Mouse (Mus musculus): Measurements from ENCODE around the gene Abhd4.

- TF ChIP-seq CTCF (IDR thresholded peaks at IDR 0.05; ENCODE audit: borderline replicate concordance, control insufficient read depth, extremely low read depth, insufficient read depth, low read length, poor library complexity) (no peak), POLR2A (IDR thresholded peaks at IDR 0.05; ENCODE audit: control insufficient read depth, extremely low read depth, insufficient read depth, low read length, poor library complexity) (no peak)
These were observed 26.8 kb upstream of the Abhd4 start for GRCm38 (mm10) chr14:54226911-54227811.

Data from thymus, adult 2 months (tissue).